Mouse (Mus musculus): Measurements from ENCODE around the gene Inpp5a.

GRCm38 (mm10) chr7:139364936-139365830 lies 23.7 kb upstream of the Inpp5a start:
- TF ChIP-seq CTCF (IDR thresholded peaks at IDR 0.05; ENCODE audit: borderline replicate concordance, extremely low read depth, insufficient read depth, insufficient read length) (no peak), POLR2A (IDR thresholded peaks at IDR 0.05; ENCODE audit: borderline replicate concordance, extremely low read depth, insufficient read depth, insufficient read length, poor library complexity, severe bottlenecking) (no peak)

Data from brain, embryonic 14.5 days (tissue).